Mouse (Mus musculus) mature B cell (primary cell): Measurements from ENCODE around the gene Map4k1.

Source experiments
- in situ Hi-C: fragments of 300-500 bp; cut with MboI; formaldehyde crosslinking; loops from 2 replicates; pipeline ENCODE4 v1.14.3; 2019

Gene Map4k1

DNA sequence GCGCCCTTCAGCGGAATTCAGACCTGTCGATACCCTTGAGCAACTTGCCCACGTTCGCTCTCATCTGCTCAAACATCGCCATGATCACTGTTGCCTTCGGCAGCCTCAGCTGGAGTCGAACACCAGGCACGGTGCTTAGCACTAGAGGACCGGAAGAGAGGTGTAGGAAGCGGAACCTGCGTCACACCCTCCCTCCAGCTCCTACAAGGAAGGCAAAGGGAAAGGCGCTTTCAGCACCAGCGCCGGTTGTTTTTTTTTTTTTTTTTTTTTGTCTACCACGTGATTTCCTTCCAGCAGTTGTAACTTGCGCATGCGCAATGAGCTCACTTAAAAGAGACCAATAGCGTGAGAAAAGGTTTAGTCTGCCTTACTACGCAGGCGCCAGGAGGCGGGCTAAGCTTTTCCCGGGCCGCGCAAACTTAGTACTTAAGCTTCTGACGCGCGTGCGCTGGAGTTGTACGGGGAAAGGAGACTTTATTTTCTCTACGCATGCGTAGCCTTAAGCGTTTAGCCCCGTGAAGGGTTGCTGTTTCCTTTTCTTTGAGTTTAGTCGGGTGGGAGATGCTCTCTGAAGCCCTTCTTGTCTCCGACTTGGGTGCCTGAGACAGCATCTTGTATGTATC, at the start of gene Map4k1, which contains the start of gene Eif3k:
TSS of gene Map4k1 (plus strand) at position 400 of the 623 bp plus-strand sequence.
TSS of gene Eif3k (minus strand) at position 214 of the 623 bp plus-strand sequence.
- in situ Hi-C loops, result no loop called here

DNA sequence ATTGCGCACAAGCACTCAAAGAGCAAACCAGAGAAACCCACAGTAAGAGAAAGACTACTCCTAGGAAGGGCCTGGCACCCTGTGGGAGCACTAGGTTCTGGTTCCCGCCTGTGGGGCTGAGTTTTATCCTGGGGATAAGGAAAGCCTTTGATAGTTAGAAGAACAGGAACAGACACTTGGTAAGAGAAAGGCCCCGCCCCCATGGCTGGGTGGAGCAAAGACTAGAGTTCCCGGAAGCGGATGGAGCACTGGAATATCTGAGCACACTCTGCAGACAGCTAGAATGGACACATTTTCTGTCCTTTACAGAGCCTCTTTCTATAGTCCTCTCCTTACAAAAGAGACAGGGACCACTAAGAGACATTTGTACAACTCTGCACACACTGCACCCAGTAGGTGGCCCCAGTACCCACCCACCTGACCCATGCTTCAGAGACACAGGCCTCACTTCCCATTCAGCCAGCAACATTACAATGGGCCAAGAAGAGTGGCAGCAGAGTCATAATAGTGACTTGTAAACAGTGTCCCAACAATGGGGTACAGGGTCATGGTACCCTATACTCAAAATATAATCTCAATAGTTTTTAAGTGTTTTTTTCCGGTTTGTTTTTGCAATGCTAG, 49.3 kb upstream of the Map4k1 start:
- in situ Hi-C loops, result no loop called here

DNA sequence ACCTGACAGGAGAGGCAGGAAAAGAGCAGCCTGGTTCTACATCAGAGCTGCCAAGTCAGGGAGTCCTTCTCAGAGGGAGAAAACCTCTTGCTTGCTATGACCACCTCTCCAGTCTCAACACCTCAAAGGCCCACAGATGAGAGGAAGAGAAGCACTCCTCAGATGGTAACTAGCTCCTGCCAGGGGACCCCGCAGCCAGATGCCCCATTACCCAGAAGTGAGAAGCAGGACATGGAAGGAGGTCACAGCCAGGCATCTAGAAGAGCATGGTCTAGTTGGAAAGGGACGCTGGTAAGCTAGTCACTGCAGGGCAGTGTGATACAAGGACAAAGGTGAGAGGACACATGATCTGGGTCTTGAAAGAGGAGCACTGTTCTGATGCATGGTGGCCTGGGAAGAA, 48.0 kb upstream of the Map4k1 start:
- in situ Hi-C loops, result no loop called here

DNA sequence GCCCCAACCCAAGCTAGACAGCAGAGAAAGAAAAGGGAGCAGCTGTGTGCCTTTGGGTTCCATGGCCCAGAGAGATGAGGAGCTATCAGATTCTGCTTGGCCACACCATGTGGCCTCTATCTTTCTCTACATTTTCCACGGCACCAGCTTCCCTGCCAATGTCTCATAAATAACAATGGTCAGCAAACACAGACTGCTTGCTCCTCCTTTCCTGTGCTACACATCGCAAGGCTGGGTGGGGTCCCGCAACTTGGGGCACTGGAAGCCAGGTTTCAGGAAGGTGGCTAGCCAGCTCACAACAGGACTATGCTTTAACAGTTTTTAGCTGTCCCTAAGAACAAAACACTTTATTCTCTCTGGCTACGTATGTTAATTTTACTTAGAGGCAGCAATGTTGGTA, 45.1 kb upstream of the Map4k1 start:
- in situ Hi-C loops, result no loop called here

DNA sequence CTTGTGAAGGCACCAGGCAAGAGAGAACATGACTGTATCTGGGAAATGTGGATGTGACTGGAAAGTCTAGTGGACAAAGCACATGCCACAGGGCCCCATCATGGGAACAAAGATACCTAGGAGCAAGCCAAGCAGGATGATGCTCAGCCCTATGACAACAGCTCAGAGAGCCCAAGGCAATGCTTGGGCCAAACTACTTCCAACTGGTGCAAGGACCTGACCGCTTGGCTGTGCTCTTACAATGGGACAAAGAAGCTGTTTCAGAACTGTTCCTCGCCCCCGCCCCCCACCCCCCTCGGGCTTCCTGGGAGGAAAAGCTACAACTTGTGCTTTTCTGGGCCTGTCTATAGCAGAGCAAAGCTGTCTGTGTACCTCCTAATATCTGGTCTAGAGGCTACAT, 43.2 kb upstream of the Map4k1 start:
- in situ Hi-C loops, result no loop called here

DNA sequence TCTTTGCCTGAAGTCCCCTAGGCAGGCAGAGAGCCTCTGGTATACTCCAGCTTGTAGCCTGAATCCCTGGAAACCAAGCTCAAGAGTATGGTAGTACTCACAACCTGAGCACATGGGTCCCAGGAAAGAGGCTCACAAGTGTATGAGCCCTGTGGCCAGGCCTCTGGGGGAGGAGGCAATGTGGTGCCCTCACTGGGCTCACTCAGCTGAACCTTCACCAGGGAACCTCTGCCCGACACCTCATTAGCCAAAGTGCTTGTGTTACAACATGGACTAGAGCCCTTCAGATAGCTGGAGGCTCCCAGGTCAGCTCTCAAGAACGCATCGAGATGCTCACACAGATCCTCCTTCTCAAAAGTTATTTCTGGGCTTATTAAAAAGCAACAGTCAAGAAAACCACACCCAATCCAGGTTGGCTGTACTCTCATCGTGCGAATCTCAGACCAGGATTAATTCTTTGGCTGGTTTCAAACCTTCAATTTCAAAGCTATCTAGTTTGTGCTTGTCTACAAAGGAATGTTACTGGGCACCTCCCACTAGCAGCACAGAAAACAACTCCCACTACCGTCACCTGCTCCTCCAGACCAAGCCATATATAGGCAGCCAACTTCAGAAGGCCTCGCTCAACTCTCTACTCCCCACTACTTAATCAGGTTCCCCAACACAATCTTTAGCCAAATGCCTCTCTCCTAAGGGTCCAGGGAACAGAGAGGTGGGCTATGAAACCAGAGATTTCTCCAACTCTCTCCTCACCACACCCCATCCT, 42.2 kb upstream of the Map4k1 start:
- in situ Hi-C loops, result no loop called here

DNA sequence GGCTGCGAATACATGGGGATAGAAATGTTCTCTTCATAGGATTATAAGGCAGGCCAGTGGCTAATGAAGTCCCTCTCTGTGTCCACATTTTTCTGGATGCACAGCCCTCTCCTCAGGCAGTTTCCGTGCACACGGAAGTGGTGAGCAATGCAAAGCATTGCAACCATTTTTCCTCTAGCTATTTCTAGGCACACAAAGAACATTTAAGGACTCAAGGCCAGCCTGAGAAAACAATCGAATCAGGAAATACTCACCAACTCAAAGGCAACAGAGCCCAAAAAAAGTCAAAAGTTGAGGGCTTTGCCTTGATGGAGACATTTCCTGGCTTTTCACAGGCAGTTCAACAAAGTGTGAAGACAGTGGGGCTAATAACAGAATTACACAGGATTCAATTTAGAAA, 40.7 kb upstream of the Map4k1 start:
- in situ Hi-C loops, result no loop called here

DNA sequence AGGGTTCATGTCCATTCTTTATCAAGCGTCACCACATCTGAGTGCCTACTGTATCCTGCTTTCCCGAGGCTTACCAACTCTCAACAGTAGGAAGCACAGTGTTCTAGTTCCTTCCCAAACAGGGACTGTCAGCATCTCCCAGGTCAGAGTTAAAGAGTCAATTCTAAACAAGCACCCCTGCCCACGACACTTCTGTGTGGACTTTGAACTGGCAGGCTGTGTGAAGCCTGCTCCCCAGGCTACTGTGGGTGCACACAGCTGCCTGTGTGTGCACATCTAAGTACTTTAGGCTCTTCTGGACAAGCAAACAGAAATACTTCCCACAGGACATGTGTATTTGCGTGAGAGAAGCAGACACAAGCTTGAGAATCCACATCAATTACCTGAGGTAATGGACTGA, 40.3 kb upstream of the Map4k1 start:
- in situ Hi-C loops, result no loop called here

DNA sequence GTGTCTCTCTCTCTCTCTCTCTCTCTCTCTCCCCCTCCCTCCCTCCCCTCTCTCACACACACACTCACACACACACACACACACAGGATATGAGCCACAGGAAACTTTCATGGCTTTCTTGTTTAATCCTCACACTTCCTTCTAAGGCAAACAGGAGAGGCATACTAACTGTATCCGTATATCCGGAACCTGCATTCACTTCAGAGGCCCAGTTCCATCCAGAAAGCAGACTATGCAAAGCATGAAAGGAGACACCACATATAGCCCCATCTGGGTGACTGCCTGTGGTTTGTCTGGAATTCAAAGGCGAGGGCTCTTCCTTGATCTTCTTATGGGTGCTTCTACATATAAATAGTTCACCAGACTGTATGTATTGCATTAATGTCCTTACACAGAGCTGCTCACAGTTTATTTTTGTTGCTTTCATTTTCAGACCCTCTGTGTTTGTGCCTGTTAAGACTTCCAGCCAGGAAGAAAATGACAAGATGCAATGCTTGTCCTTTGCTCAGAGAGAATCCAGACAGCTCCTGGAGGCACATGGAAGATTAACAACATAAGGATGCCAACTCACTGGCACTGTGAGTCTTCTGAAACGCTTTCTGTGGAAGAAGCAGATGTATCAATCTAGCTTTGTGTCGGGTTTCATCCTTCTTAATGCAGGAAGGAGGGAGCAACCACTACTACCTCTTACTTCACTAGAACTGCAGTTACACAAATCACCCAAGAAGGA, 38.2 kb upstream of the Map4k1 start:
- in situ Hi-C loops, result no loop called here

DNA sequence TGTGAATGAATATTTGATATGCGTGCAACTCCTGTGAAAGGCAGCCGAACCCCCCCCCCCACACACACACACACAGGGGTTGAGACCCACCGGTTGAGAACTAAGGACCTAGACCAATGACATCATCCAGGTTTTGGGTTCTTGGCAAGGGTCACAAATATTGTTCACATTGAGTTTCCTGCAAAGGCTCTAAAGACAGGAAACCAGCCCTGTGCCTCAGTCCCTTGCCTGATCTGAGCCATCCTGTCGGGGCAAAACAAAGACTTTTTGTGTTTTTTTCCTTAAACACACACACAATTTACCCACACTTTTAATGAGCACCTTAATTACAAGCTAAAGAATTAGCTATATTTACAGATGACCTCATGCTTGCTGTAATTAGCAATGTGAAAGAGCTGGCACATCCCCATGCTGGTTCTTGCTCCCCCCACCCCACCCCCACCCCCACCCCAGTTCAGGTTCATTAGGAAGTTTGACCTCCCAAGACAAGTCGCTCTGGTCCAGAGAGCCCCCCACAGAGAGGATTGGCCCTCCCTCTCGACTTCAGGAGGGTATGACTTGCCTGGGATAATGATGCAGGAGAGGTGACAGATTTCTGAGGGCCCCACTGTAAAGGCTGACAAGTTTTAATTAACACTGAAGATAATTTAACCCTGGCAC, 37.0 kb upstream of the Map4k1 start:
- in situ Hi-C loops, result no loop called here

DNA sequence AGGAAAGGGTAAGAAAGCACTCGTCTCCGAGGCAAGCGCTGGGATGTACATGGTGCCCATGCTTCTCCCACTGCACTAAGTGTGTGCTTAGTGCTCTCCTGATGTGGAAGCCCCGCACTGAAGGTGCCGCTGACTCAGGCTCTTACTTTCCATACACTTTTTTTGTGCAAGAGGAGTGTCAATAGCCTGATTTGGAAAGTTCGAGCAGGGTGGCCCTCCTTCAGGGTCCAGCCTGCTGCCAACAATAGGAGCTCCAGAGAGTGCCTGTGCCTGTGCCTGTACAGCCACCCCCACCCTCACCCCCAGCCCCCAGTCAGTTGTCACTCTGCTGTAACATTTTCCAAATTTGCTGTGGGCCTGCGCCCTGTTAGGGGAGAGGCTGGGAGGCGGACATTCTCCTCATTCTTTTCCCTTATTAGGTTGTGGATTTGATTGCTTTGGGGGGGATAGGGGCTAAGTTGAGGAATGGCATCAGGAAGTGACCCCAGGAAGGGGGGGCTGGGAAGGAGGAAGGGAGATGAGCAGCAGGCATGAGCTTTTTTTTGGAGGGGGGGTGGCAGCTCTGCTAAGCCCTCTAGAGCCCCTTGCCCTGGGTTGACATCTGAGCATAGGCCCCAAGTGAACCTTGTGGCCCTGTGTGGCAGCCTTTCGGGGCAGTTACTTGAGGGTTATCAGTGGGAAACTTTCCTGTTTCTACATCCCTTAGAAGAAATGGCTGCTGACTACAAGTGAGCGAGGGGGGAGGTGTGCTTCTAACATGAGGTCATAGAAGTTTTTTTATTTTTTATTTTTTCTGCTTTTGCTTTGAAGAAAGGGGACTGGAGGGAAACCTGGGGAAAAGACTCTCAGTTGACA, 36.2 kb upstream of the Map4k1 start:
- in situ Hi-C loops, result no loop called here

DNA sequence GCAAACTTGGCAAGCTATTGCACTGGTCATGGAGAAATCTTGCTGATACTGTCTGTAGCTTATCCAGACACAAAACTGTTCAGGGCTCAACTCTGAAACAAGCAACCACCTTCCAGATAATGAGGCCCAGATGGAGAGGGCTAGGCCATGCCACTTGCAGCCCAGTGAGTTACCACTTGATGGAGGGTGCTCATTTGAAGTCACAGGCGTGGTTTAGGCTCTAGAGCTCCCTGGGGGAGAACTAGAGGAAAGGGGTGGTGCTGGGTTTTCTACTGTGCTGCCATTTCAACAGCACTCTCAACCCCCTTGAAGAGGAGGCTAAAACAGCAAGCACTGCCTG, 35.6 kb upstream of the Map4k1 start:
- in situ Hi-C loops, result no loop called here

DNA sequence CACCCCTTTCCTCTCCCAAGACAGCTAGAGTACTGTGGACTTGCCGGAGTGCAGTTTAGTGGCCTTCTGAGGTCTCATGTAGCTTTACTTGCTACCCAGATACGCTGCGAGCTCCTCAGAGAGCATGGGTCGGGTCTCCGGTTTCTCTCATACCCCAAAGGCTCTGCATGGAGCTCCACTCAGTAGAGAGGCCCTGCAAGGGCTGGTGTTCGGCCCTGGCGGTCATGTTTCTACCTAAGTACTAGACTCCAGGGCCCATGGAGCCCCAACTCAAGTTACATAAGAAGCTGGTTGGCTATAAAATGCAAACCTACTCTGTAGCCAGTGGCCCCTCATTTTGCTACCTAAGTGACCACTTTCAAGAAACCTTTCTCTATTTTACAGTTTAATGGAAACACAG, 33.1 kb upstream of the Map4k1 start:
- in situ Hi-C loops, result no loop called here

DNA sequence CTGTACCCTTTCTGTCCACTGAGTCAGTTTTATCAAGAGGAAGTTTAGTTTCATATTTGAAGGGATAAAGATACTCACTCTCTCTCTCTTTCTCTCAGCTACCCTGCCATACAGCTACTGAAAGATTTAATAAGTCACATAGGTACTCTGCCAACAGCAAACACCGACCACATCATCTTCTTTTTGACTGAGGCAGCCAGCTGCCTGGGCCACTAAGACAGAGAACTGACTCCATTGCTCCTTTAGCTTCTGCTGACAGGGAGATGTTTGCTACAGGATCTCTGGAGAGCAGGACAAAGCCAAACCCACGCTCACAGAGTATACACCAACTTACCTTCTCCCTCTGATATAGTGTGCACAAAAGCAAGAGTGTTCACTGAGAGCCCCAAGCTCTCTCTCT, 32.6 kb upstream of the Map4k1 start:
- in situ Hi-C loops, result no loop called here

DNA sequence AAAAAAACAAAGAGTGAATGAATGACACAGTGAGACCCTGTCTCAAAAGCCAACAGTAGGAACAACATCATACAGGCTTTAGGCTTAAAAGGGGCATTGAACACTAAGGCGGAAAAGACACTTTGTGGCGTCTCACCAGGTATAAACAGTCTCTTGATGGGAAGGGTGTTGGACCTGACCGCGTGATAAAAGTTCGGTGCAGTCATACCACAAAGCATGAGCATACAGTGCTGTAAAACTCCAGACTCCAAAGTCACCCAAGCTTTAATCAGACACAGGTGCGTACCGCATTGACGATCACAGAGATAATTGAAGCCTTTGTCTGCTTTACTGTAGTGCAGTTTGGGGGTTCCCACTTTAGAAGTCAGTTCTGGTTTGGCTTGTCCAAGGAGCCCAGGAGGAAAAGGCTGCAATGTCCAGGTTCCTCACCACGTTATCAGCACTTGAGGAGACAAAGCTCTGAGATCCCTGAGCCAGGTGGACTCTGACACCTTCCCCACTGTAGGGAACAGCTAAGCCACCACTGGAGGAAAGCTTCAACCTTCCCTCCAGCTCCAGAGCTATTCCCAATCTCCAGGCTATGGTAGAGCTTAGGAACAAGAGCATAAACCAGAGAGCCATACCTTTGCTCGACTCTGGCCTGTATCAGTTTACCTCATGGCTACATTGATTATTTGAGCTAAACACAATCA, 31.4 kb upstream of the Map4k1 start:
- in situ Hi-C loops, result no loop called here

DNA sequence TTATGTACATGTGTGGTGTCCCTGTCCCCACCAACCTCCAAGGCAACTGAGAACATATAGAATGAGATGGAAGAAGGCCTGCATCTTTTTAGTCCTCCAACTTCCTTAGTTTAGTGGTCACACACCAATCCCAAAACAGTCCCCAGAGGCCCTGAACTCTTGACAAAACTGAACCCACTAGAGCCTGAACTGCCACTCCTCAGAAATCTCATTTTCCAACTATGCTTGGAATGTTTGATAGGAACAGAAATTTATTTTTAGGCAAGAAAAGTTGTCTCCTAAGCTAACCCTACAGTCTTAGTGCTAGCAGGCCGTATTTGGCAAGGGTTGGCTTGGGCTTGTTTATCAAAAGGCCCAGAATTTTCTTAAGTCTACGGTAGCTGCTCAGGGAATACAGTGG, 30.1 kb upstream of the Map4k1 start:
- in situ Hi-C loops, result no loop called here

DNA sequence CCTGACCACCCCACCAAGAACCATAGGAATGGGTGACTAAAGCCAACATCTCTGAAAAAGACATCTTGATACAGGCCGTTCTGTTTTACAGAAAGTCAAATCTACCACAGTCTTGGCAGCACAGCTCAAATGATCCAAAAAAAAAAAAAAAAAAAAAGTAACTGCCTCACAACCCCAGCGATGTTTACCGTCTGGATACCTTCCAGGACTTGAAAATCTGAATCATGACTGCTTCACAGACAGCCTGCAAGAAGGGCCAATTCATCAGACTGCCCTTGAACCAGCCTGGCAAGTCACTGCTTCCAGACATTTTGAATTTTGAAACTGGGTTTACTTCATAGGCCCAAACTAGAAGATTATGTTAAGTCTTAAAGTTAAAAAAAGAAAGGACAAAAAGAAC, 29.1 kb upstream of the Map4k1 start:
- in situ Hi-C loops, result no loop called here

DNA sequence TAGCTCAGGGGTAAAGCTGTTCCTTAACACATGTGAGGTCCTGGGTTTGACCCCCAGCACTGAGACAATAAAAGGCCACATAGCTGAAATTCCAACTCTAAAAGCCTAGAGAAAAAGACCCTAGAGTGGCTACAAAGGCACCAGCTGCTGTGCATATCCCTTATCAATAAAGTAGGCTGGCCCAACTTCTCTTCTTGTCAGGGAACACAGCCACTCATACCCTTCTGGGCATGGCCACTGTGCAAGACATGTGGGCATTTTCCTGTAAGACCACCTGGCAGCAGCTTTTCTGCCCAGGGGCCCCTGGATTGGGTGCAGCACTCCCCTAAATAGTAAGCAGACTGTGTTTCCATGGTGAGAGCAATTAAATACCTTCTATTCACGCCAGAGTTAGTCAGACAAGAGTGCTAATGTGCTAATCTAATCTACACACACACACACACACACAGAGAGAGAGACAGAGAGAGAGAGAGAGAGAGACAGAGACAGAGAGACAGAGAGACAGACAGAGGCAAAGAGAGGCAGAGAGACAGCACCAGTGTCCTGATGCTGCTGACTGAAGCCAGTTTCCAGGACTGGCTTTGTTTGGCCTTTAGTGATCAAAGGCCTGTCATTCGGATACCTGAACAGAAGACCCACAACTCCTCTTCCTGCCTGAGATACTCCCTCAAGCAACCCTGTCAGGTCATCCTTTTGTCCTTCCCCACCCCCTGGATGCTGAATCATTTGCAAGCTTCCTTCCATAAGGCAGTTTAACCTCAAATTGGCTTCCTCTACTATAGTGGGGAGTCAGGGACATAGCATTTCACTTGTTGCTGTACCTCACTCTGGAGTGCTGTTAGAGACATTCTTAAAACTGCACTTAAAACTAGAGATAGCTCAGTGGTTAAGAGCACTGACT, 28.1 kb upstream of the Map4k1 start:
- in situ Hi-C loops, result no loop called here

DNA sequence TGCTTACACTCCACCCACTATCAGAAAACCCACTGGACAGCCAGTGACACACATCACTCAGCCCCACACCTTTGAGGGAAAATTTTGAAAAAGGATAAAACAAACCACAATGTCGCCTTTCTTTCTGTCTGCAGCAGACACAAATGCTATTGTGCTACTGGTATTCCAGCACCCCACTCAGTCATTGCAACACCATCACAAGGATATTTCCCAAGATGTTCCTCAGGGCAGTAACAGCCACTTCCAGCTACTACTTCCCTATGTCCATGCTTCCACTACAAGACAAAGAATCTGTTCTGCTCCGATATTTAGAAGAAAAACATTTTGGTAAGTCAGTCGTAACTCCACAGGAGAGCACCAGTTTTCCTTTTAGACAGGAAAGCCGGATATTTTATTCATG, 27.1 kb upstream of the Map4k1 start:
- in situ Hi-C loops, result no loop called here
